Mouse (Mus musculus): ENCODE measurements at regions not wholly inside any gene's neighbourhood (a gene's known extent, or its start where the extent isn't known, plus 50 kb on each side); places are given as distances from the start of the nearest gene placed in this dataset.

DNA sequence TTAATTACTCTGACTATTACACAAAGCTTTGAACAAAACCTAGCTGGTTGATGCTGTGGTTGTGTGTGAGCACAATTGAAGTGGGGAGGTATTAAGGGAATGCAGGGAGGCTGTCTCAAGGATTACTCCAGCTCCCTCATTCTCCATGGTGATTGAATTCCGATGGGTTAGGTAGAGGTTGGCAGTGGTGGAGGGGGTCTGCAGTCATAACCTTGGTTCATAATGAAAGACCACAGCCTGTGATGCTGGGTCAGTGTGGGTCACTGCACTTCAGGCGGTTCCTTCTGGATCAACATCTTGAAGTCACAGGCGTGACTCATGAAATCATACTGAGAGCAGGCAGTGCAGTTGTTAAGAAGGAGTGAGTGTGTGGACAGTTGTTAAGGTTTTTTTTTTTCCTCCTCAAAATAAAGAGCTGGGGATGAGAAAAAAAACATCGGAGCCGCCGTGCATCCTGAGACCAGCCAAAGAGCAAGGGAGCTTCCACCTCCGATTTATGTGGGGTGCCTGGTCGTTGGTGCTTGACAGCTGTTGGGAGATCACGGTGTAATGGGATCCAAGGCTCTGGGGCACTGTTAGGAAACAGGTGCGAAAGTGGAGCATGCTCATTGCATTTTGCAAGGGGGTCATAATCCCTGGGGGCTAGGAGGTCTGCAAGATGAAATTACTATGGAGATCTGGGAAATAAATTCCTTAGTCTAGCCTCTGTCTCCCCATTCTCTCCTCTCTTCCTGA, 161.5 kb upstream of the Cops8 start:
- no peak for TF ChIP-seq CTCF (IDR thresholded peaks at IDR 0.05; ENCODE audit: borderline replicate concordance, control insufficient read depth, extremely low read depth, insufficient read depth, low read length, poor library complexity)
- TF ChIP-seq POLR2A (IDR thresholded peaks at IDR 0.05; ENCODE audit: control insufficient read depth, extremely low read depth, insufficient read depth, low read length, poor library complexity): no peak
